Mouse (Mus musculus): ENCODE results near the gene Acaca. TPM values are rescaled to one million over a fixed set of nuclear protein-coding genes. Genes with fewer than 3 reads are reported as not detected.

Gene Acaca
- polyA plus RNA-seq, 1 experiment = 49.9 TPM

DNA sequence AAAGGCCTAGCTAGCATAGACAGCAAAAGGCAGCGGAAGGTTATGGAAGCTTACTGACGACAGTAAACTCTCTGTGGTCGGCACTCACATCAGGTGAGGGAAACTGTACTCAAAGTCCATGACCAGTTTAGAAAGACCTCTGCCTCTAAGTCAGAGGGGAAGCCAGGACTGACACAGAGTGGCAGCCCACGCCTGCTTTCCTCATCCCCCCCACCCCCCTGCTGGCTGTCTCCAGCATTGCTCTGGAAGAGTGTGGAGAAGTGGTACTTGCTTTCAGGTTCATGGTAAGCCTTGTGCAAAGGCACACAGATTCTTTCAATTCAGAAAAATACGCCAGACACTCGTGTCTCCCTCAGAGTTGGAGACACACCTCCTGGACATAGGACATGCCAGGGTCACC lies 305.4 kb downstream of the Acaca start:
- Histone ChIP-seq H3K4me2 (ENCODE audit: low read depth) (no peak overlapping the region), H3ac (ENCODE audit: control insufficient read depth, insufficient read length) (no peak overlapping the region), H3K36me3 (ENCODE audit: control insufficient read depth, insufficient read depth) (peaks cover 16% of the 10 kb centered on the region), H3K27me3 (ENCODE audit: control insufficient read depth, insufficient read depth, insufficient read length) (no peaks in the 10 kb centered on the region), H3K79me2 (ENCODE audit: control insufficient read depth, insufficient read depth) (no peaks in the 10 kb centered on the region), H3K4me3 (no peak overlapping the region)
- TF ChIP-seq SRF (IDR thresholded peaks at IDR 0.05; ENCODE audit: control insufficient read depth, insufficient read length, low read depth) (no peak), POLR2AphosphoS2 (IDR thresholded peaks at IDR 0.05; ENCODE audit: insufficient read length, low read depth) (no peak), MYOD1 (IDR thresholded peaks at IDR 0.05; ENCODE audit: control insufficient read depth in 1 of 3, insufficient read length in 2 of 3, low read depth in 2 of 3) (no peak), E2F4 (IDR thresholded peaks at IDR 0.05; ENCODE audit: insufficient read depth) (no peak), TCF12 (IDR thresholded peaks at IDR 0.05; ENCODE audit: insufficient read depth, poor library complexity, severe bottlenecking) (no peak), POLR2A (IDR thresholded peaks at IDR 0.05; ENCODE audit: insufficient read length, low read depth) (no peak), MAX (IDR thresholded peaks at IDR 0.05; ENCODE audit: low read depth) (no peak), TCF3 (IDR thresholded peaks at IDR 0.05; ENCODE audit: insufficient read length, low read depth) (no peak), USF1 (IDR thresholded peaks at IDR 0.05; ENCODE audit: low read depth) (no peak)

DNA sequence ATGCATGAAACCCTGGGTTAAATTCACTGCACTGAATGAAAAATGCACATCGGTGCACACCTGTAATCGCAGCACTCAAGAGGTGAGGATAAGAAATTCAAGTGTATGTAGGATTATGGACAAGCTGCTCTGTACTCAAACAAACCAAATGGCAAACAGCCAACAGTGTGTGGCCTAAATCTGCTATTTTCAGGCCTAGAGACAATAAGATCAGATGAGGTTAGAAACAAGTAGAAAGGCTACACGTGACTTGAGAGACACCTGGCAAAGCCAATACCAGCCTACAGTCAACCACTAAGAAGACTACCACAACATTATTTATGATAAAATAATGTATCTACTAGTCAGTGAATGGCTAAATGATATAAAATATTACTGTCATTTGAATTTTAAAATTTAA lies 310.9 kb downstream of the Acaca start:
- H3K4me3 ChIP-seq = no peak overlapping the region
- no peak overlapping the region for H3ac ChIP-seq (ENCODE audit: control insufficient read depth, insufficient read length)
- H3K4me2 ChIP-seq (ENCODE audit: low read depth) = no peak overlapping the region
- TF ChIP-seq MYOG (IDR thresholded peaks at IDR 0.05; ENCODE audit: control insufficient read depth in 1 of 3, insufficient read depth in 1 of 3, insufficient read length in 2 of 3, low read depth in 2 of 3) (no peak), POLR2A (IDR thresholded peaks at IDR 0.05; ENCODE audit: insufficient read length, low read depth) (no peak), E2F4 (IDR thresholded peaks at IDR 0.05; ENCODE audit: insufficient read depth) (no peak), TCF3 (IDR thresholded peaks at IDR 0.05; ENCODE audit: insufficient read length, low read depth) (no peak), MAX (IDR thresholded peaks at IDR 0.05; ENCODE audit: low read depth) (no peak), TCF12 (IDR thresholded peaks at IDR 0.05; ENCODE audit: insufficient read depth, poor library complexity, severe bottlenecking) (no peak), REST (IDR thresholded peaks at IDR 0.05; ENCODE audit: insufficient read depth, insufficient read length) (no peak), MYOD1 (IDR thresholded peaks at IDR 0.05; ENCODE audit: control insufficient read depth in 1 of 3, insufficient read length in 2 of 3, low read depth in 2 of 3) (no peak), SRF (IDR thresholded peaks at IDR 0.05; ENCODE audit: control insufficient read depth, insufficient read length, low read depth) (no peak)
- peaks cover 22% of the 10 kb centered on the region for H3K36me3 ChIP-seq (ENCODE audit: control insufficient read depth, insufficient read depth)
- H3K79me2 ChIP-seq (ENCODE audit: control insufficient read depth, insufficient read depth) = no peaks in the 10 kb centered on the region
- no peaks in the 10 kb centered on the region for H3K27me3 ChIP-seq (ENCODE audit: control insufficient read depth, insufficient read depth, insufficient read length)

DNA sequence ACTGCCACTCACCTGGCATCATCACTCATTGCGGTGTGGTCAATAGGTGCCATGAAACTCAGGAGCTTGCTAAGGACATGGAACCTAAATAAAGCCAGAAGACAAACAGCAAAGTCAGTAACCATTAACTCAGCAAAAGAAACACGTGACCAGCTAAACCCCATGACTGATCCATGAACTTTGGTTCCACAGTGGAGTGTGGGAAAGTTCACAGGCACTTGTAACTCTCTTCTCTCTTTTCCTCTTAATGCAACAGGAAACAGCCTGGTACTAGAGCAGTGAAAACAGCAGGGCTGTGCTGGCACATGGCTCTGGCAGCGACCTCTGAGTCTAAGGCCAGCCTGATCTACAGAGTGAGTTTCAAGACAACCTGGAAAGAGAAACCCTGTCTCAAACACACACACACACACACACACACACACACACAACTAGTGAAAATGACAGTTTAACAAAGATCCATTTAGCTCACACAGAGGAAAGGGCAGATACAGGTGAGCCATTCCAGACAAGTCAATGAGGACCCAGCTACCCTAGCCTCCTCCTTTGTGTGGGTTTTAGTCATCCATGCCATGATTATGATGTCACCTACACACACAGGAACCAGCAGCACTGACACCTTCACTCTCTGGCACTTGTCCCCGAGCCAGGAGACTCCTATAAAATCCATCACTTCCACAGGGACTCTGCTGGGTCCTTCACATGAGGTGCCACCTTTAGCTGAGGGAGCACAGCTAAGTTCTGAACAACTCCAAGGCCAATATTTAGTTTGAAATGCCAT lies 313.3 kb downstream of the Acaca start:
- Histone ChIP-seq H3K4me2 (ENCODE audit: low read depth) (no peak overlapping the region), H3ac (ENCODE audit: control insufficient read depth, insufficient read length) (no peak overlapping the region), H3K79me2 (ENCODE audit: control insufficient read depth, insufficient read depth) (no peaks in the 10 kb centered on the region), H3K36me3 (ENCODE audit: control insufficient read depth, insufficient read depth) (peaks cover 26% of the 10 kb centered on the region), H3K27me3 (ENCODE audit: control insufficient read depth, insufficient read depth, insufficient read length) (no peaks in the 10 kb centered on the region), H3K4me3 (no peak overlapping the region)
- TF ChIP-seq TCF3 (IDR thresholded peaks at IDR 0.05; ENCODE audit: insufficient read length, low read depth) (no peak), TCF12 (IDR thresholded peaks at IDR 0.05; ENCODE audit: insufficient read depth, poor library complexity, severe bottlenecking) (no peak), POLR2AphosphoS2 (IDR thresholded peaks at IDR 0.05; ENCODE audit: insufficient read length, low read depth) (no peak), CEBPB (IDR thresholded peaks at IDR 0.05; ENCODE audit: insufficient read depth, poor library complexity, severe bottlenecking) (no peak), POLR2A (IDR thresholded peaks at IDR 0.05; ENCODE audit: insufficient read length, low read depth) (no peak), REST (IDR thresholded peaks at IDR 0.05; ENCODE audit: insufficient read depth, insufficient read length) (no peak), E2F4 (IDR thresholded peaks at IDR 0.05; ENCODE audit: insufficient read depth) (no peak), MAX (IDR thresholded peaks at IDR 0.05; ENCODE audit: low read depth) (no peak), MYOD1 (IDR thresholded peaks at IDR 0.05; ENCODE audit: control insufficient read depth in 1 of 3, insufficient read length in 2 of 3, low read depth in 2 of 3) (no peak), MYOG (IDR thresholded peaks at IDR 0.05; ENCODE audit: control insufficient read depth in 1 of 3, insufficient read depth in 1 of 3, insufficient read length in 2 of 3, low read depth in 2 of 3) (no peak), USF1 (IDR thresholded peaks at IDR 0.05; ENCODE audit: low read depth) (no peak)

Other genes starting within 250 kb of the Acaca start
- gene Ddx52, start 187.6 kb upstream of the Acaca start, polyA plus RNA-seq (2012; fragmentation: generic; extraction: Trizol) = 12.1 TPM
- gene Synrg, start 165.2 kb upstream of the Acaca start, polyA plus RNA-seq (2012; fragmentation: generic; extraction: Trizol) = 10.6 TPM
- gene Dusp14, start 60.4 kb upstream of the Acaca start, polyA plus RNA-seq (2012; fragmentation: generic; extraction: Trizol) = 61.1 TPM
- gene Tada2a, start 72 bp upstream of the Acaca start, polyA plus RNA-seq (2012; fragmentation: generic; extraction: Trizol) = 12.4 TPM
- gene Gm11437, start 37.8 kb downstream of the Acaca start, polyA plus RNA-seq (2012; fragmentation: generic; extraction: Trizol) = not detected